Mouse (Mus musculus): Measurements from ENCODE around the gene Rrp36. TPM values are rescaled to one million over a fixed set of nuclear protein-coding genes. Genes with fewer than 3 reads are reported as not detected.

Gene Rrp36
- polyA plus RNA-seq, 1 experiment = 12.5 TPM

- TF ChIP-seq POLR2A (IDR thresholded peaks at IDR 0.05; ENCODE audit: control insufficient read depth, low read depth, low read length) (peak; percentile 88), CTCF (IDR thresholded peaks at IDR 0.05; ENCODE audit: control insufficient read depth, insufficient read depth, insufficient replicate concordance, low read depth, low read length) (no peak)
- peaks cover 11% of the 10 kb centered on the region for H3K4me1 ChIP-seq (ENCODE audit: control insufficient read depth, insufficient read depth, low read length)
- H3K27me3 ChIP-seq (ENCODE audit: control insufficient read depth, insufficient read depth, low read length) = no peaks in the 10 kb centered on the region
Measured at GRCm38 (mm10) chr17:46645561-46646321, 28.4 kb downstream of the Rrp36 start, which contains the start of the genes Klc4 and Mrpl2. Gene Klc4, minus strand, starts transcription at chr17:46646022. Gene Mrpl2, plus strand, starts transcription at chr17:46646229.

GRCm38 (mm10) chr17:46644916-46645475, 29.2 kb downstream of the Rrp36 start:
- Histone ChIP-seq H3K27me3 (ENCODE audit: control insufficient read depth, insufficient read depth, low read length) (no peaks in the 10 kb centered on the region), H3K36me3 (ENCODE audit: control insufficient read depth, insufficient read depth, low read length) (no peaks in the 10 kb centered on the region), H3K27ac (ENCODE audit: control insufficient read depth, insufficient read depth, low read depth, low read length) (peak overlapping the region; percentile 86), H3K4me1 (ENCODE audit: control insufficient read depth, insufficient read depth, low read length) (peaks cover 7% of the 10 kb centered on the region), H3K4me3 (ENCODE audit: control insufficient read depth, low read depth, low read length) (peak overlapping the region; percentile 90)
- no peak for TF ChIP-seq CTCF (IDR thresholded peaks at IDR 0.05; ENCODE audit: control insufficient read depth, insufficient read depth, insufficient replicate concordance, low read depth, low read length)
- no peak for TF ChIP-seq POLR2A (IDR thresholded peaks at IDR 0.05; ENCODE audit: control insufficient read depth, low read depth, low read length)

More at GRCm38 (mm10) chr17:46645561-46646321, 28.4 kb downstream of the Rrp36 start, which contains the start of the genes Klc4 and Mrpl2:
- no peaks in the 10 kb centered on the region for H3K36me3 ChIP-seq (ENCODE audit: control insufficient read depth, insufficient read depth, low read length)
- peak within 1 kb of the TSS; percentile 90 for H3K4me3 ChIP-seq (ENCODE audit: control insufficient read depth, low read depth, low read length)
- H3K27ac ChIP-seq (ENCODE audit: control insufficient read depth, insufficient read depth, low read depth, low read length) = peak within 1 kb of the TSS; percentile 86

GRCm38 (mm10) chr17:46644152-46644805, 29.9 kb downstream of the Rrp36 start:
- no peak for TF ChIP-seq POLR2A (IDR thresholded peaks at IDR 0.05; ENCODE audit: control insufficient read depth, low read depth, low read length)
- no peak for TF ChIP-seq CTCF (IDR thresholded peaks at IDR 0.05; ENCODE audit: control insufficient read depth, insufficient read depth, insufficient replicate concordance, low read depth, low read length)
- H3K4me3 ChIP-seq (ENCODE audit: control insufficient read depth, low read depth, low read length) = peak overlapping the region; percentile 90

GRCm38 (mm10) chr17:46642060-46642459, 32.1 kb downstream of the Rrp36 start:
- Histone ChIP-seq H3K27me3 (ENCODE audit: control insufficient read depth, insufficient read depth, low read length) (no peaks in the 10 kb centered on the region), H3K4me1 (ENCODE audit: control insufficient read depth, insufficient read depth, low read length) (peaks cover 3% of the 10 kb centered on the region), H3K36me3 (ENCODE audit: control insufficient read depth, insufficient read depth, low read length) (no peaks in the 10 kb centered on the region), H3K4me3 (ENCODE audit: control insufficient read depth, low read depth, low read length) (no peak overlapping the region), H3K27ac (ENCODE audit: control insufficient read depth, insufficient read depth, low read depth, low read length) (no peak overlapping the region)
- TF ChIP-seq POLR2A (IDR thresholded peaks at IDR 0.05; ENCODE audit: control insufficient read depth, low read depth, low read length) (no peak), CTCF (IDR thresholded peaks at IDR 0.05; ENCODE audit: control insufficient read depth, insufficient read depth, insufficient replicate concordance, low read depth, low read length) (no peak)

More at GRCm38 (mm10) chr17:46644152-46644805, 29.9 kb downstream of the Rrp36 start:
- Histone ChIP-seq H3K36me3 (ENCODE audit: control insufficient read depth, insufficient read depth, low read length) (no peaks in the 10 kb centered on the region), H3K27ac (ENCODE audit: control insufficient read depth, insufficient read depth, low read depth, low read length) (no peak overlapping the region), H3K4me1 (ENCODE audit: control insufficient read depth, insufficient read depth, low read length) (peaks cover 3% of the 10 kb centered on the region), H3K27me3 (ENCODE audit: control insufficient read depth, insufficient read depth, low read length) (no peaks in the 10 kb centered on the region)

GRCm38 (mm10) chr17:46639929-46640328, 34.2 kb downstream of the Rrp36 start:
- H3K4me3 ChIP-seq (ENCODE audit: control insufficient read depth, low read depth, low read length) = no peak overlapping the region
- H3K27me3 ChIP-seq (ENCODE audit: control insufficient read depth, insufficient read depth, low read length) = no peaks in the 10 kb centered on the region
- TF ChIP-seq CTCF (IDR thresholded peaks at IDR 0.05; ENCODE audit: control insufficient read depth, insufficient read depth, insufficient replicate concordance, low read depth, low read length) = no peak
- H3K27ac ChIP-seq (ENCODE audit: control insufficient read depth, insufficient read depth, low read depth, low read length) = no peak overlapping the region
- peaks cover under 1% of the 10 kb centered on the region; the same call in 1 of the 2 replicates for H3K4me1 ChIP-seq (ENCODE audit: control insufficient read depth, insufficient read depth, low read length)
- H3K36me3 ChIP-seq (ENCODE audit: control insufficient read depth, insufficient read depth, low read length) = peaks cover 1% of the 10 kb centered on the region; the same call in 1 of the 2 replicates

- TF ChIP-seq POLR2A (IDR thresholded peaks at IDR 0.05; ENCODE audit: control insufficient read depth, low read depth, low read length) (no peak), CTCF (IDR thresholded peaks at IDR 0.05; ENCODE audit: control insufficient read depth, insufficient read depth, insufficient replicate concordance, low read depth, low read length) (no peak; the same call in 1 of the 2 replicates)
- H3K36me3 ChIP-seq (ENCODE audit: control insufficient read depth, insufficient read depth, low read length) = peaks cover 1% of the 10 kb centered on the region; the same call in 1 of the 2 replicates
- no peak overlapping the region for H3K27ac ChIP-seq (ENCODE audit: control insufficient read depth, insufficient read depth, low read depth, low read length)
- H3K4me1 ChIP-seq (ENCODE audit: control insufficient read depth, insufficient read depth, low read length) = no peaks in the 10 kb centered on the region
- no peak overlapping the region for H3K4me3 ChIP-seq (ENCODE audit: control insufficient read depth, low read depth, low read length)
- no peaks in the 10 kb centered on the region for H3K27me3 ChIP-seq (ENCODE audit: control insufficient read depth, insufficient read depth, low read length)
Measured at GRCm38 (mm10) chr17:46636831-46637523, 37.2 kb downstream of the Rrp36 start.

Measured in testis, adult 2 months (tissue).